ENCODE assay signal across 24 mouse cellular contexts in genomic region chr5:40331237-40331636, GRCm38 (mm10).
DNase-seq lines count a peak whose midpoint lies in the region; ATAC-seq lines count a peak whose summit lies in the region.
"Had no signal": no experiment of that assay in that cellular context is flagged by ENCODE, and none has a peak within 500 bp of the region (broad histone marks: within the 10 kb centered on the region; RNA-seq: fewer than 3 reads in every experiment).

No protein-coding gene starts in this region.

- H3K27me3 ChIP-seq in forebrain, embryonic 13.5 days: no peaks in the 10 kb centered on the region
- H3K27me3 ChIP-seq in forebrain, embryonic 11.5 days (ENCODE audit: control insufficient read depth, insufficient read depth, low read length): no peaks in the 10 kb centered on the region
- no peaks in the 10 kb centered on the region for H3K27me3 ChIP-seq in embryonic facial prominence, embryonic 11.5 days (ENCODE audit: control insufficient read depth, insufficient read depth, low read length)
- H3K27me3 ChIP-seq in limb, embryonic 13.5 days: no peaks in the 10 kb centered on the region
- H3K27me3 ChIP-seq in liver, embryonic 11.5 days (replicated peaks; ENCODE audit: control insufficient read depth, insufficient read depth, low read length): no peaks in the 10 kb centered on the region
- H3K27me3 ChIP-seq: CH12.LX; heart, embryonic 13.5 days; midbrain, embryonic 12.5 days; stomach, embryonic 15.5 days had no signal

- DNase-seq in forebrain, embryonic 11.5 days (ENCODE audit: low spot score): no peak
- peak; percentile 2 for DNase-seq in brain, adult 2 months (ENCODE audit: low read depth, low spot score)
- peak; percentile 18 for DNase-seq in embryonic facial prominence, embryonic 11.5 days (ENCODE audit: low spot score)
- no peak for DNase-seq in liver, embryonic 11.5 days (ENCODE audit: low spot score)
- no peak for DNase-seq in gastrocnemius, postnatal 25 days
- no peak for DNase-seq in kidney, postnatal 36 days
- DNase-seq: adrenal gland, postnatal 36 days; cerebellum, adult 2 months; cerebellum, postnatal 36 days; gastrocnemius, adult 2 months; heart, adult 11 months; kidney, postnatal 14 days; right cerebral cortex, postnatal 25 days; thymus, adult 18-20 months had no signal

- no peaks in the 10 kb centered on the region for H3K9me3 ChIP-seq in forebrain, embryonic 13.5 days (replicated peaks)
- H3K9me3 ChIP-seq in forebrain, embryonic 11.5 days (ENCODE audit: control insufficient read depth, low read length): no peaks in the 10 kb centered on the region
- no peaks in the 10 kb centered on the region for H3K9me3 ChIP-seq in embryonic facial prominence, embryonic 11.5 days (replicated peaks; ENCODE audit: control insufficient read depth, low read length)
- no peaks in the 10 kb centered on the region for H3K9me3 ChIP-seq in limb, embryonic 13.5 days
- H3K9me3 ChIP-seq in liver, embryonic 11.5 days (ENCODE audit: control insufficient read depth, low read length): no peaks in the 10 kb centered on the region
- H3K9me3 ChIP-seq: heart, embryonic 13.5 days; midbrain, embryonic 12.5 days; stomach, embryonic 15.5 days had no signal

- 50% methylated on average over 1 of the region's 1 CpGs for WGBS in forebrain, embryonic 13.5 days
- WGBS in forebrain, embryonic 11.5 days: 59% methylated on average over 1 of the region's 1 CpGs
- WGBS in embryonic facial prominence, embryonic 11.5 days: 39% methylated on average over 1 of the region's 1 CpGs
- WGBS in limb, embryonic 13.5 days: 36% methylated on average over 1 of the region's 1 CpGs
- 70% methylated on average over 1 of the region's 1 CpGs for WGBS in liver, embryonic 11.5 days

- no peak overlapping the region for H3K27ac ChIP-seq in forebrain, embryonic 13.5 days
- H3K27ac ChIP-seq in forebrain, embryonic 11.5 days (ENCODE audit: low read depth, low read length): no peak overlapping the region
- no peak overlapping the region for H3K27ac ChIP-seq in embryonic facial prominence, embryonic 11.5 days (replicated peaks; ENCODE audit: low read depth, low read length)
- H3K27ac ChIP-seq in limb, embryonic 13.5 days: no peak overlapping the region
- H3K27ac ChIP-seq in liver, embryonic 11.5 days (ENCODE audit: low read depth, low read length): no peak overlapping the region
- H3K27ac ChIP-seq: gastrocnemius, adult 2 months; heart, embryonic 13.5 days; hindbrain, embryonic 14.5 days; liver, embryonic 14.5 days; macrophage; midbrain, embryonic 12.5 days; stomach, embryonic 15.5 days had no signal

- no peaks in the 10 kb centered on the region for H3K36me3 ChIP-seq in forebrain, embryonic 13.5 days (ENCODE audit: poor library complexity, severe bottlenecking)
- H3K36me3 ChIP-seq in forebrain, embryonic 11.5 days (ENCODE audit: control insufficient read depth, insufficient read depth, low read length): no peaks in the 10 kb centered on the region
- no peaks in the 10 kb centered on the region for H3K36me3 ChIP-seq in embryonic facial prominence, embryonic 11.5 days (replicated peaks; ENCODE audit: control insufficient read depth, insufficient read depth, low read depth, low read length)
- no peaks in the 10 kb centered on the region for H3K36me3 ChIP-seq in limb, embryonic 13.5 days
- no peaks in the 10 kb centered on the region for H3K36me3 ChIP-seq in liver, embryonic 11.5 days (ENCODE audit: control insufficient read depth, insufficient read depth, low read length)
- H3K36me3 ChIP-seq: heart, embryonic 13.5 days; midbrain, embryonic 12.5 days; stomach, embryonic 15.5 days had no signal

- no peak overlapping the region for H3K9ac ChIP-seq in forebrain, embryonic 13.5 days
- H3K9ac ChIP-seq in forebrain, embryonic 11.5 days (ENCODE audit: low read length): no peak overlapping the region
- H3K9ac ChIP-seq in embryonic facial prominence, embryonic 11.5 days (replicated peaks; ENCODE audit: low read length): no peak overlapping the region
- no peak overlapping the region for H3K9ac ChIP-seq in limb, embryonic 13.5 days
- no peak overlapping the region for H3K9ac ChIP-seq in liver, embryonic 11.5 days (ENCODE audit: low read depth, low read length)
- H3K9ac ChIP-seq: heart, embryonic 13.5 days; hindbrain, embryonic 14.5 days; liver, embryonic 14.5 days; midbrain, embryonic 12.5 days; stomach, embryonic 15.5 days had no signal

- H3K4me1 ChIP-seq in forebrain, embryonic 13.5 days: no peaks in the 10 kb centered on the region
- no peaks in the 10 kb centered on the region for H3K4me1 ChIP-seq in forebrain, embryonic 11.5 days (replicated peaks; ENCODE audit: control insufficient read depth, insufficient read depth, low read length)
- H3K4me1 ChIP-seq in embryonic facial prominence, embryonic 11.5 days (ENCODE audit: control insufficient read depth, insufficient read depth, low read length): no peaks in the 10 kb centered on the region
- H3K4me1 ChIP-seq in limb, embryonic 13.5 days: 0 out of 2 replicates have a peak, but pooled peaks cover 4% of the 10 kb centered on the region
- H3K4me1 ChIP-seq in liver, embryonic 11.5 days (replicated peaks; ENCODE audit: control insufficient read depth, insufficient read depth, low read length): no peaks in the 10 kb centered on the region
- H3K4me1 ChIP-seq: heart, embryonic 13.5 days; midbrain, embryonic 12.5 days; stomach, embryonic 15.5 days had no signal

- no peak overlapping the region for H3K4me3 ChIP-seq in forebrain, embryonic 13.5 days
- H3K4me3 ChIP-seq in forebrain, embryonic 11.5 days (ENCODE audit: low read depth, low read length): no peak overlapping the region
- no peak overlapping the region for H3K4me3 ChIP-seq in embryonic facial prominence, embryonic 11.5 days (ENCODE audit: low read depth, low read length)
- no peak overlapping the region for H3K4me3 ChIP-seq in limb, embryonic 13.5 days
- no peak overlapping the region for H3K4me3 ChIP-seq in liver, embryonic 11.5 days (ENCODE audit: low read depth, low read length)
- H3K4me3 ChIP-seq: gastrocnemius, adult 2 months; heart, embryonic 13.5 days; midbrain, embryonic 12.5 days; stomach, embryonic 15.5 days had no signal

- no peak overlapping the region for H3K4me2 ChIP-seq in forebrain, embryonic 13.5 days
- no peak overlapping the region for H3K4me2 ChIP-seq in forebrain, embryonic 11.5 days (ENCODE audit: low read depth, low read length, severe bottlenecking)
- no peak overlapping the region for H3K4me2 ChIP-seq in embryonic facial prominence, embryonic 11.5 days (ENCODE audit: low read depth, low read length)
- no peak overlapping the region for H3K4me2 ChIP-seq in limb, embryonic 13.5 days (replicated peaks)
- no peak overlapping the region for H3K4me2 ChIP-seq in liver, embryonic 11.5 days
- H3K4me2 ChIP-seq: heart, embryonic 13.5 days; hindbrain, embryonic 14.5 days; midbrain, embryonic 12.5 days; stomach, embryonic 15.5 days had no signal

- peak; percentile 51; the same call in 1 of the 2 replicates for ATAC-seq in forebrain, embryonic 13.5 days
- no peak; the same call in 1 of the 2 replicates for ATAC-seq in forebrain, embryonic 11.5 days (replicated peaks; ENCODE audit: low FRiP score)
- peak; percentile 76 for ATAC-seq in embryonic facial prominence, embryonic 11.5 days (replicated peaks; ENCODE audit: insufficient number of reproducible peaks, low FRiP score, low TSS enrichment, low read depth)
- peak; percentile 83 for ATAC-seq in limb, embryonic 13.5 days (ENCODE audit: low FRiP score, low read depth)
- no peak for ATAC-seq in liver, embryonic 11.5 days (replicated peaks; ENCODE audit: low FRiP score)
- ATAC-seq: intestine, postnatal 0 days had no signal

Comparison
In these comparisons a context has a peak if more than half of its experiments do, and no peak if none do; other contexts are left out.
1. ATAC-seq: peak in forebrain, embryonic 13.5 days (single experiment), embryonic facial prominence, embryonic 11.5 days (single experiment) and limb, embryonic 13.5 days (single experiment); none in forebrain, embryonic 11.5 days (single experiment) and liver, embryonic 11.5 days (single experiment).
2. DNase-seq: peak in brain, adult 2 months (single experiment) and embryonic facial prominence, embryonic 11.5 days (single experiment); none in forebrain, embryonic 11.5 days (single experiment), liver, embryonic 11.5 days (single experiment), gastrocnemius, postnatal 25 days (single experiment) and kidney, postnatal 36 days (0 of 2).